Mouse (Mus musculus): Measurements from ENCODE around the gene Myl4. TPM values are rescaled to one million over a fixed set of nuclear protein-coding genes. Genes with fewer than 3 reads are reported as not detected.

Gene Myl4
- polyA plus RNA-seq, 1 experiment from 2014 or later, result 8.7 TPM

DNA sequence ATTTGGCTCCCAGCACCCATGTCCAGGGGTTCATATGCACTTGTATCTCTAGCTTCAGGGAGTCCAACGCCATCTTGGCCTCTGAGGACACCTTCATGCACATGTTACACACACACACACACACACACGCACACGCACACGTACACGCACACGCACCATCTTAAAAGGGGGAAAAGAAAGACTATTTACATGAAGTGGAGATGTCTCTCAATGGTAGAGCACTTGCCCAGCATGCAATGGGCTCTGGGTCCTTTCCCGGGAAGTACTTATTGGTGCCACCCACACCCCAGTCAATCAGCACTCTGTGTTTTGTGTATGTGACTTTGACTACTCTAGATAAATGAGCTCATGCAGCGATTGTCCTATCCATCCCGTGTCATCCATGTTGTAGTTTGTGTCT lies 37.4 kb downstream of the Myl4 start:
- no peaks in the 10 kb centered on the region for H3K4me1 ChIP-seq (ENCODE audit: control insufficient read depth, low read depth, low read length)
- no peak for ATAC-seq (ENCODE audit: low read depth)
- WGBS (ENCODE audit: insufficient replicate concordance), result 80% methylated on average over 9 of the region's 9 CpGs

DNA sequence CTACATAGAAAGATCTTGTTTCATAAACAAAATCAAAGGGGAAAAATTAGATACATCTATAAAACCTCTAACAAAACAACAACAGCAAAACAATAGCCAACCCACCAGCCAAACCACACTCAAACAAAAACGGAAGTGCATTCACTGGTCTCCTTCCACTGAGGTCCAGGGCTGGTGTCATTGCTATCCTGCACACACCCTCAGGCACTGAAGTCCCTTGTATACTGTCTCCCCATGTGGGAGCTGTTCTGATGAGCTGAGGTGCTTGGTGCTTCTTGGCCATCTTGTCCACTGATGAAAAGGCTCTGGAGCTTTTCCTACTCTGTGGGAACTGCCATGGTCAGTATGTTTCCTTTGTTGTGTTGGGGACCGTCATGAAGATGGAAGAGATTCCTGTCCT lies 38.0 kb downstream of the Myl4 start:
- Histone ChIP-seq H3K27ac (ENCODE audit: low read length) (no peak overlapping the region), H3K27me3 (ENCODE audit: control insufficient read depth, insufficient read depth, low read depth, low read length) (no peaks in the 10 kb centered on the region), H3K4me3 (ENCODE audit: low read depth, low read length) (no peak overlapping the region), H3K9ac (ENCODE audit: low read depth, low read length) (no peak overlapping the region), H3K36me3 (ENCODE audit: control insufficient read depth, insufficient read depth) (no peaks in the 10 kb centered on the region), H3K4me1 (ENCODE audit: control insufficient read depth, low read depth, low read length) (no peaks in the 10 kb centered on the region), H3K9me3 (replicated peaks; ENCODE audit: control insufficient read depth, low read length) (no peaks in the 10 kb centered on the region), H3K4me2 (ENCODE audit: low read depth, low read length) (no peak overlapping the region)
- ATAC-seq (ENCODE audit: low read depth), result no peak
- WGBS (ENCODE audit: insufficient replicate concordance), result 63% methylated on average over 2 of the region's 2 CpGs

More for the DNA sequence above, 37.4 kb downstream of the Myl4 start:
- H3K9me3 ChIP-seq (replicated peaks; ENCODE audit: control insufficient read depth, low read length), result no peaks in the 10 kb centered on the region
- H3K27me3 ChIP-seq (ENCODE audit: control insufficient read depth, insufficient read depth, low read depth, low read length), result peaks cover under 1% of the 10 kb centered on the region; the same call in 1 of the 2 replicates
- H3K36me3 ChIP-seq (ENCODE audit: control insufficient read depth, insufficient read depth), result no peaks in the 10 kb centered on the region
- H3K27ac ChIP-seq (ENCODE audit: low read length), result no peak overlapping the region
- H3K4me2 ChIP-seq (ENCODE audit: low read depth, low read length), result no peak overlapping the region
- H3K4me3 ChIP-seq (ENCODE audit: low read depth, low read length), result no peak overlapping the region
- H3K9ac ChIP-seq (ENCODE audit: low read depth, low read length), result no peak overlapping the region

DNA sequence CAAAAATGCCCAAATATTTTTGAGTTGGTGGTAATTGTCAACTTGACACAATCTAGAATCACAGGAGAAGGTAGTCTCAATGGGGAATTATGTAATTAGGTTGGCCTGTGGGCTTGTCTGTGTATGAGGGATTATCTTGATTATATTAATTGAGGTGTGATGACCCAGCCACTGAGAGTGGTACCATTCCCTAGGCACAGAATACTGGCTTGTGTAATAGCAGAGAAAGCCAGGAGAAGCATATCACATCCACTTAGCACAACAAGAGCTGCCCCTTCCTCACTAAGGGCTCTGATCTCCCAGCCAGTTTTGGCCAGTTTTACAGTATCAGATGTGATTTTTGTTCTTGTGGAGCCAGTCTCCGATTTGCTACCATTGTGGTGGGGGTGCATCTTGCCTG lies 39.1 kb downstream of the Myl4 start:
- H3K36me3 ChIP-seq (ENCODE audit: control insufficient read depth, insufficient read depth), result no peaks in the 10 kb centered on the region
- H3K9ac ChIP-seq (ENCODE audit: low read depth, low read length), result no peak overlapping the region
- WGBS (ENCODE audit: insufficient replicate concordance), result 50% methylated on average over 1 of the region's 1 CpGs
- H3K9me3 ChIP-seq (replicated peaks; ENCODE audit: control insufficient read depth, low read length), result no peaks in the 10 kb centered on the region
- no peaks in the 10 kb centered on the region for H3K27me3 ChIP-seq (ENCODE audit: control insufficient read depth, insufficient read depth, low read depth, low read length)
- no peak overlapping the region for H3K4me2 ChIP-seq (ENCODE audit: low read depth, low read length)
- H3K4me1 ChIP-seq (ENCODE audit: control insufficient read depth, low read depth, low read length), result no peaks in the 10 kb centered on the region
- H3K27ac ChIP-seq (ENCODE audit: low read length), result no peak overlapping the region
- H3K4me3 ChIP-seq (ENCODE audit: low read depth, low read length), result no peak overlapping the region
- ATAC-seq (ENCODE audit: low read depth), result no peak

DNA sequence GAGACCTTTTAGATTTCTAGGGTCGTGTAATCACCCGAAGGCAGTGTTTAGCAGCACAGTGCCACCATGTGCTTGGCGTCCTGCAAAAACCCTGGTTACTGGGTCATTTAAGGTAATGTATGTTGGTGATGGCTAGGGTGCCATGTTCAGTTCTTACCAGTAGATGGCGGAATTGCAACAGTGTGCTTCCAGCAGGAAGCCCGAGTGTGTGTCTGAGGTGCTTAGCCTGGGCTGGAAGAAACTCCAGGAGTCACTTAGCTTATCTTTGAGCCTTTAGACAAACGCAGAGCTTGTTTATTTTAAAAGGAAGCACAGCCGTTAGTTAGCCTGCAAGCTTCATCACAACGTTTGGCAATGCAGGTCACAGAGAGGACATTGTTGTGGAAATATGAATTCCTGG lies 39.7 kb downstream of the Myl4 start:
- no peak overlapping the region for H3K9ac ChIP-seq (ENCODE audit: low read depth, low read length)
- peak; percentile 71 for ATAC-seq (ENCODE audit: low read depth)
- no peak overlapping the region for H3K4me2 ChIP-seq (ENCODE audit: low read depth, low read length)
- H3K36me3 ChIP-seq (ENCODE audit: control insufficient read depth, insufficient read depth), result no peaks in the 10 kb centered on the region
- no peaks in the 10 kb centered on the region for H3K9me3 ChIP-seq (replicated peaks; ENCODE audit: control insufficient read depth, low read length)
- H3K27ac ChIP-seq (ENCODE audit: low read length), result no peak overlapping the region
- no peak overlapping the region for H3K4me3 ChIP-seq (ENCODE audit: low read depth, low read length)
- H3K4me1 ChIP-seq (ENCODE audit: control insufficient read depth, low read depth, low read length), result no peaks in the 10 kb centered on the region
- 1% methylated on average over 8 of the region's 8 CpGs for WGBS (ENCODE audit: insufficient replicate concordance)
- no peaks in the 10 kb centered on the region for H3K27me3 ChIP-seq (ENCODE audit: control insufficient read depth, insufficient read depth, low read depth, low read length)

DNA sequence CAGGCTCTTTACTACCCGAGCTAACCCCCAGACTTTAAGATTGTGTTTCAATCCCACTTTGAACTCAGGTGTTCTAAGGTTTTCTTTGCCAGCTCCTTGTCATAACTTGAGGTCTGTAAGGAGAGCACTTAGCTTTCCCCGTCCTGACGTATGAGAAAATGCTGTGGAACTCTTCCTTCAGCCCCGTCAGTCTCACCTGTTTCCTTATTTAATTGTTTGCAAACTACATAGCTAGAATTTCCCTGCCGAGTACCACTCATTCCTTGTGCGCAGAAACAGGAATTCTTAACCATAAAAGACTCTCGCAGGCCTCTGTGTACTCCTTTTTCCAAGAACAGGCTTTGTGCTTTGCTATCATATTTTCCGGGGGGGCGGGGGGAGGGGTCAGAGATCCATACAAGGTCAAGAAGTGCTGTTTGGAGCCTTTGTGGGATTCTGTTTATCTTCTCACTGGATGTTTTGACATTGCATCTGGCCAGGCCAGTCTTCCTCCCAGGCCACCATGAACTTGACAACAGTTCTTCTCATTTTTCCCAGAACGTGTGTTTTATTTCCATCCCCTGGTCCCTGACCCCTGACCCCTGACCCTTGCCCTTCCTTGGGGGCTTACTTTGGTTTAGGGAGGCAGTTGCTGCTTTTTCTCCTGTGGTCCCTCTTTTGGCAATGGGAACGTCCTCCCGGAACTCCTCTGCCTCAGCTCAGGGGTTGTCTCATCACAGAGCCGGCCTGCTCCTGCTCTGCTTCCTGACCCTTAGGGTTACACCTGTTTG lies 41.8 kb downstream of the Myl4 start:
- Histone ChIP-seq H3K4me1 (ENCODE audit: control insufficient read depth, low read depth, low read length) (no peaks in the 10 kb centered on the region), H3K4me2 (ENCODE audit: low read depth, low read length) (no peak overlapping the region), H3K4me3 (ENCODE audit: low read depth, low read length) (no peak overlapping the region), H3K27ac (ENCODE audit: low read length) (no peak overlapping the region), H3K9ac (ENCODE audit: low read depth, low read length) (no peak overlapping the region), H3K9me3 (replicated peaks; ENCODE audit: control insufficient read depth, low read length) (no peaks in the 10 kb centered on the region), H3K36me3 (ENCODE audit: control insufficient read depth, insufficient read depth) (no peaks in the 10 kb centered on the region), H3K27me3 (ENCODE audit: control insufficient read depth, insufficient read depth, low read depth, low read length) (no peaks in the 10 kb centered on the region)
- 56% methylated on average over 13 of the region's 13 CpGs for WGBS (ENCODE audit: insufficient replicate concordance)
- ATAC-seq (ENCODE audit: low read depth), result no peak

GRCm38 (mm10) chr11:104596365-104596764 lies 45.9 kb downstream of the Myl4 start:
- 0 out of 2 replicates have a peak, but pooled peaks have one; percentile 13 for ATAC-seq (ENCODE audit: low read depth)
- H3K27me3 ChIP-seq (ENCODE audit: control insufficient read depth, insufficient read depth, low read depth, low read length), result no peaks in the 10 kb centered on the region
- H3K4me3 ChIP-seq (ENCODE audit: low read depth, low read length), result no peak overlapping the region
- H3K4me1 ChIP-seq (ENCODE audit: control insufficient read depth, low read depth, low read length), result no peaks in the 10 kb centered on the region
- 18% methylated on average over 10 of the region's 10 CpGs for WGBS (ENCODE audit: insufficient replicate concordance)
- H3K9me3 ChIP-seq (replicated peaks; ENCODE audit: control insufficient read depth, low read length), result no peaks in the 10 kb centered on the region
- no peak overlapping the region for H3K27ac ChIP-seq (ENCODE audit: low read length)
- H3K4me2 ChIP-seq (ENCODE audit: low read depth, low read length), result no peak overlapping the region
- H3K36me3 ChIP-seq (ENCODE audit: control insufficient read depth, insufficient read depth), result no peaks in the 10 kb centered on the region
- H3K9ac ChIP-seq (ENCODE audit: low read depth, low read length), result no peak overlapping the region

DNA sequence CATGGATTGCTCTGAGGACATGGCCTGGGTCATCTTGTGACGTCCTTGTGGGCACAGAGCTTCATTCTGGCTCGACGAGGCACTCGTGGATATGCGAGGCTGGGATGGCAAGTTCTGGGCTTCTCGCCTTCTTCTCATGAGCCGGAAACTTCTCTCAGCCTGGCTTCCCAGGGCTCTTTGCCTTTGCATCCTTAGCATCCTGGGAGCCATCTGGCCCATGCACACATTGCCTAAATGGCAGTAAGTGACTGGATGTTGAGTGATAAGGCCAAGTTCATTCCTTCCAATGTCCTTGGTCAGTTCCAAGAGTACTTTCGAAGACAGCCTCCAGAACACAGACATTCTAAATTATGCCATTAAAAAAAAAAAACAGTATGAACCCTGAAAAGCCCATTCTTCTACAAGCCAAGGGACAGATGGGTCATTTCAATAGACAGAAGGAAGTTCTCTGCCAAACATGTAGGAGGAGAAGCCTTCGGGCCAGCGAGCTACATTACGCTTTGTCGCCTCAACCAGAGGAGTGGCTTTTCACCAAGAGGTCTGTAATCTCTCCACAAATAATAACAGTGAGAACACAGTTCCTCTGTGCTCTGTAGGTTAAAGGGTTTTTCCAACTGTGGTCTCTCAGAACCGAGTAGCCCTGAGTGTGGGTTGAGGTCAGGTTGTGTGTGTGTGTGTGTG lies 48.9 kb downstream of the Myl4 start:
- Histone ChIP-seq H3K27ac (ENCODE audit: low read length) (no peak overlapping the region), H3K9me3 (replicated peaks; ENCODE audit: control insufficient read depth, low read length) (no peaks in the 10 kb centered on the region), H3K27me3 (ENCODE audit: control insufficient read depth, insufficient read depth, low read depth, low read length) (no peaks in the 10 kb centered on the region), H3K9ac (ENCODE audit: low read depth, low read length) (no peak overlapping the region), H3K4me1 (ENCODE audit: control insufficient read depth, low read depth, low read length) (no peaks in the 10 kb centered on the region), H3K4me2 (ENCODE audit: low read depth, low read length) (no peak overlapping the region), H3K36me3 (ENCODE audit: control insufficient read depth, insufficient read depth) (no peaks in the 10 kb centered on the region), H3K4me3 (ENCODE audit: low read depth, low read length) (no peak overlapping the region)
- WGBS (ENCODE audit: insufficient replicate concordance), result 58% methylated on average over 13 of the region's 13 CpGs
- ATAC-seq (ENCODE audit: low read depth), result no peak

DNA sequence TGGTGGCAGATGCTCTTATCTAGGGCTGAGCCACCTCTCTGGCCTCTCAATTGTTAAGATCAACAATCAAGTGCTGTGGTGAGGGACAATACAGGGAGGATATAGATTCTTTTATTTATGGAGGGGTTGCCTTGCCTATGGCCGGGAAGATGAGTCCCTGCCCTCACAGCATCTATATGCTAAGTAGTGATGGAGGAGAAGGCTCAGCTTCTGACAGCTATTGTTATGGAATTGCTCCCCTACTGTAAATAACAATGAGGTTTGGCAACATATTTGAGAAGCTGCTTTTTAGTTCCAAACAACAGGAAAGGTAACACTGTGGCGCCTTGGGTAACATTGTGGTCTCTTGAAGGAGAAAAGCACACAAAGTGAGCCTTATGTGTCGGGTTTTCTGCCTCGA lies 50.2 kb downstream of the Myl4 start:
- H3K36me3 ChIP-seq (ENCODE audit: control insufficient read depth, insufficient read depth), result no peaks in the 10 kb centered on the region
- H3K9me3 ChIP-seq (replicated peaks; ENCODE audit: control insufficient read depth, low read length), result no peaks in the 10 kb centered on the region
- H3K4me1 ChIP-seq (ENCODE audit: control insufficient read depth, low read depth, low read length), result no peaks in the 10 kb centered on the region
- no peak for ATAC-seq (ENCODE audit: low read depth)
- H3K9ac ChIP-seq (ENCODE audit: low read depth, low read length), result no peak overlapping the region
- H3K4me2 ChIP-seq (ENCODE audit: low read depth, low read length), result no peak overlapping the region
- H3K27me3 ChIP-seq (ENCODE audit: control insufficient read depth, insufficient read depth, low read depth, low read length), result no peaks in the 10 kb centered on the region
- WGBS (ENCODE audit: insufficient replicate concordance), result 55% methylated on average over 4 of the region's 4 CpGs
- H3K27ac ChIP-seq (ENCODE audit: low read length), result no peak overlapping the region
- no peak overlapping the region for H3K4me3 ChIP-seq (ENCODE audit: low read depth, low read length)

DNA sequence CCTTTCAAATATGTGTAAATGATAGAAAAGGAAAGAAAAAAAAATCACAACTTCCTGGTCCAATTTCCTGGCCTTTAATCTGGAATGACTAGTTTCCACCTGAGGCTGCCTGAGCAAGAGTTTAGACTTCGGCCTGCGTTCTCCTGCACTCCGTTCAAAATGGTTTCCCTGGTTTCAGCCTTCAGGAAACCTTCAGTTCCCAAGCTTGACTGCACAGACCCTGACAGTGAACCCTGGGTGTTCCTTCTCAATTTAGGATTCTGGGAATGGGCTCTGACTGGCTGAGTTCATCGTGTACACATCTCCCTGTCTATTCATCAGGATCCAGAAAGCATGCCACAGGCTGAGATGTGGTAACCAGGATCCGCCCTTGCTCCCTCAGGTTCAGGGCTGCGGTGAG lies 53.7 kb downstream of the Myl4 start:
- Histone ChIP-seq H3K27me3 (ENCODE audit: control insufficient read depth, insufficient read depth, low read depth, low read length) (peaks cover 25% of the 10 kb centered on the region), H3K4me2 (ENCODE audit: low read depth, low read length) (no peak overlapping the region), H3K36me3 (ENCODE audit: control insufficient read depth, insufficient read depth) (no peaks in the 10 kb centered on the region), H3K4me1 (ENCODE audit: control insufficient read depth, low read depth, low read length) (no peaks in the 10 kb centered on the region; the same call in none of the 2 replicates), H3K27ac (ENCODE audit: low read length) (no peak overlapping the region), H3K9ac (ENCODE audit: low read depth, low read length) (no peak overlapping the region), H3K9me3 (replicated peaks; ENCODE audit: control insufficient read depth, low read length) (no peaks in the 10 kb centered on the region), H3K4me3 (ENCODE audit: low read depth, low read length) (no peak overlapping the region)
- 59% methylated on average over 6 of the region's 6 CpGs for WGBS (ENCODE audit: insufficient replicate concordance)
- no peak for ATAC-seq (ENCODE audit: low read depth)

Measured in liver, embryonic 16.5 days (tissue).